Mouse (Mus musculus) left cerebral cortex, adult 18-20 months (tissue): ENCODE measurements at regions not wholly inside any gene's neighbourhood (a gene's known extent, or its start where the extent isn't known, plus 50 kb on each side); places are given as distances from the start of the nearest gene placed in this dataset.
"Not testable (repeated sequence)": the region's sequence is repeated elsewhere in the genome, so short reads cannot be mapped to it uniquely, and the experiment has no call there.

Source experiments
- DNase-seq, 2 experiments: peaks; one replicate each; pipeline ENCODE4 v3.0.0; 2021 to 2022; ENCODE audit warnings: low spot score in 2 of 2, mixed read lengths in 1 of 2

DNA sequence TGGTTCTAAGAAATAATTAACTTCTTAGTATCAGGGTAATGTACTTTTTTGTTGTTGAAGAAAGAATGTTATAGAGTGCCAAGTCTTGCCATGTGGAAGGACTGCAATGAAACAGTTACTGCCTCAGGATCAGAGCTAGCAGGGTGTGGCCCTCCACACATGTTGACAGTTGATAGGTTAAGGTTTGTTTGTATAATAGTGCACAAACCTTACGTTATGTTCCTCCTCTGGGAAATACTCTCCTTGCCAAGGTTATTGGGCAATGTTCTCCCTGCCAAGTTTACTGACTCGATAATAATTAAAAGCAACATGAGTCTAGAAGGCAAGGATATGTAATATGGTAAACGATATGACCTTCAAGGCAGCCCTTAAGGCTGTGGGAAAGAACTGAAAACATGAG lies 799.2 kb downstream of the Rab28 start:
- DNase-seq = no peak

DNA sequence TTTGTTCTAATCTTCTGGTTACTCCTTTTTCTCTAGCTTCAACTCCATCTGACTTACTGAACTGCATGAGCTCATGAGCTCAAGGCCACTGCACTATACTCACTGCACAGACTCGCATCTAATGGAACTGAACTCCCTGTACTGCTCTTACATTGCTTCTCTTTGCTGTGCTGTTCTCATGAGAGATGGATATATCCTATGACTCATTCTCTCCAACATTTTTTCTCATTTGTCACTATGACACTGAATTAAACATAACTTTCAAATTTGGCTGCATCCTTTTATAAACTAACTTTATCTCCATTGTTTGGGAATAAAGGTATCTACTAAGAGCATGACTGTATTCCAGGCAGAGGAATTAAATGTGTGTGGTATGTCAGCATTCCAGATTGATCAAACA lies 806.2 kb downstream of the Rab28 start:
- peak; percentile 1 to 3 for DNase-seq

DNA sequence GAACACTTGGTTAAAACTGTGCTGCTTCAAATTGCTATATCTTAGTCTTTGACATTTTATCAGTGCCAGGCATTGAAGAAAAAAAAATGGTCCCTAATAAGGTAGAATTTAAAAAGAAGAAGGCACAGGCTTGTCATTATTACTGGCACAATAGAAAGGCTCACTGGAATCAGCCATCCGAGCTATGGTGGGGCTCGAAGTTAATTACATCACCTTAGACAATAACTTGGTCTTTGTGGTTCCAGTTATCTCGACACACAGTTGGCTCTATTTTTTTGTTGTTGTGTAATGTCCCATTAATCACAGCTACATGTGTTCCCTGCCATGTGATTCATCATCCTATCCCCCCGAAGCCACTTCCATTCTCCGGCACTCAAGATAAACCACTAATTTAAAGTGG lies 825.1 kb downstream of the Rab28 start:
- no peak for DNase-seq

DNA sequence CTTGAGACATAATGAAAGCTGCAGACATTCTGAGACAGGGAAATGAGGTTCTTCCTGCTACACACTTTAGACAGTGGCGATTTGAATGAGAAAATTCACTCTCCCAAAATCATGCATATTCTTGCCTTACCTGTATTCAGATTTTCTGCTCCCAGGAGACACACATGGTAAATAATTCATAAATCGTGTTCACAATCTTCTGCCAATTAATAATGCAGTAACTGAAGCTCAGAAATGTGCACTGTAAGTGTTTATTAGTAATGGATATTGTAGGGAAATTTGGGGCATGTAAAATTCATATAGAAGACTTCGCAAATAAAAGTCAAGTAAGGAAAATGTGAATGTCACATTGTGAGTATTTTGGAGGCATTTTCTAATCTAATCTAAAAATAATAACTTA lies 830.2 kb downstream of the Rab28 start:
- no peak for DNase-seq

DNA sequence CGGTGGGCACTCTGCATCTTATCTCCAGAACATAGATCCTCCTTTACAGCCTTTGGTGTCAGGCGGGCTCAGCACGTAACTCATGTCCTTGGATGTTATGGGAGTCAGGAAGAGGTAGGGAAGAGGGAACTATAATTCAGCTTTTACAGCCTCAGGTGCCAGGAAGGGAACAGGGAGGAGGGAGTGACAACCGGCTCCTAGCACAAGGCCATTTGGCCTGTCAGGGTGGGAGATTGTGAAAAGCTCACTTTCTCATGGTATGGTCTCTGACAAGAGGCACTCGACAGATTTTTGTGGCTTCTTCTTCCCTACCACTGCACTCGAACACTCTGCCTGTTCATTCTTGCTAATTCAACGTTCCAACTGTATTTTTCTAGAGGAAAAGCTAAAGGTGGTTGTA lies 845.6 kb downstream of the Rab28 start:
- not testable (repeated sequence) for DNase-seq
